Mouse (Mus musculus) lung, postnatal 25 days (tissue): ENCODE results near the gene Rsu1.

Source experiments
- DNase-seq: peaks from one replicate; pipeline ENCODE4 v3.0.0; 2022; ENCODE audit warnings: low spot score

The Rsu1 gene

DNA sequence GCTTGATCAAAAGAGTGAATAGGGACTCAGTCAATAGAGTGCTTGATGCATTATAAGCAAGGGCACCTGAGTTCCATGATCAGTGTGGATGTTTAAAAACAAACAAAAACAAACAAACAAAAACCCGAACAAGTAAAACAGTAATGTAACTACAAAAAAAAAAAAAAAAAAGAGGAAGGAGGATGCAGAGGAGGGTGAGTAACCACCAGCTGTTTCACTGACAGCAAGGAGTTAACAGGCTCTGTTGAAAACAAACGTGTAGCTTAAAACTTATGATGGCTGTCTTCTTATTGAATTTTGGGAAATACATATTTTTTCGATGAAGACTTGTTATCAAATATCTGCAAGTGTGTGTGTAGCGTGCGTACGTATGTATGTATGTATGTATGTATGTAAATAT is 222.6 kb downstream of the Rsu1 start:
- DNase-seq = no peak

DNA sequence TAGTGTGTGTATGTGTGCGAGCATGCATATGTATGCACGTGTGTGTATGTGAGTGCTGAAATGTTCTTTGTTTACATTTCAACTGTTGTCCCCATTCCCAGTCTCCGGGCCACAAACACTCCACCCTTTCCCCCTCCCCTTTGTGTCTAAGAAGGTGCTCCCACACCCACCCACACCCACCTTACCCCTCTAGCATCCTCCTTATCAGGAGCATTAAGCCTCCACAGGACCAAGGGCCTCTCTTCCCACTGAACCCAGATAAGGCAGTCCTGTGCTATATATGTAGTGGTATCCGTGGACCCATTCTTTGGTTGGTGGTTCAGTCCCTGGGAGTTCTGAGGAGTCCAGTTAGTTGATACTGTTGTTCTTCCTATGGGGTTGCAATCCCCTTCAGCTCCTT is 226.7 kb downstream of the Rsu1 start:
- DNase-seq = no peak

DNA sequence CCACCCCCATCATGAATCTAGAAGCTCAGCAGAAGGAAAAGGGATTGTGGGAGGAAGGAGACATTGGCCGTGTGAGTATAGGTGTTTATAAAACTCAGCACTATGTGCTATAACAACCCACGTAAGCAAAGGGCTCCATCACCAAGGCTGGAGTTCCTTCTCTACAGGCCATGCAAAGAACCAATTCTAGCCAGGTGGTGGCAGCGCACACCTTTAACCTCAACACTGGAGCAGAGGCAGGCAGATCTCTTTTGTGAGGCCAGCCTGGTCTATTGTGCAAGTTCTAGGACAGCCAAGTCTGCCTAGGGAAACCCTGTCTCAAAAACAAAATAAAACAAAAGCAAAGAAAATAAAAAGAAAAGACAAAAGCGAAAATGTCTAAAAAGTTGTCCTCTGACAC is 231.4 kb downstream of the Rsu1 start:
- DNase-seq = no peak

DNA sequence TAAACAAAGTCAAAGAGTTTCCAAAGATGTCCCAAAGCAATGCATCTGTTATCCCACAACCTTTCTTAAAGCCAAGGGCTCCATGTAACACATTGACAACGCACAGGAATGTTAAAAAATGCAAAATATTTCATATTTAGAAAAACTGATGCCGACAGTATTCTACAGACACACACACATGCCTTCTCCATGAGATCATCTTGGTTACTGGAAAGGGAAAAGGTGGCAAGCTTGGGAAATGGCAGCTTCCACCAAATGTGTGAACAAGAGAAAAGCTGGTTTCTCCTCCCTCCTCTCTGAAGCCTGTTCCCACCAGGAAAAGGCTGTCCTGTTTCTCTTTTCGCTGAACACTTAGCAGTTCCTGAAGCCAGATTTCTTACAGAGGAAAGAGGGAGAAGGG is 232.4 kb downstream of the Rsu1 start:
- no peak for DNase-seq
